Mouse (Mus musculus): ENCODE measurements around the gene Pltp. TPM values are rescaled to one million over a fixed set of nuclear protein-coding genes. Genes with fewer than 3 reads are reported as not detected.
A peak's percentile ranks its signal among the peaks of the same experiment; 100 is the strongest.

Gene Pltp
- 83.9 and 84.4 TPM in 2 replicates for polyA plus RNA-seq (2015; fragmentation: Nextera tagmentation; extraction: Ambion mirVana)

DNA sequence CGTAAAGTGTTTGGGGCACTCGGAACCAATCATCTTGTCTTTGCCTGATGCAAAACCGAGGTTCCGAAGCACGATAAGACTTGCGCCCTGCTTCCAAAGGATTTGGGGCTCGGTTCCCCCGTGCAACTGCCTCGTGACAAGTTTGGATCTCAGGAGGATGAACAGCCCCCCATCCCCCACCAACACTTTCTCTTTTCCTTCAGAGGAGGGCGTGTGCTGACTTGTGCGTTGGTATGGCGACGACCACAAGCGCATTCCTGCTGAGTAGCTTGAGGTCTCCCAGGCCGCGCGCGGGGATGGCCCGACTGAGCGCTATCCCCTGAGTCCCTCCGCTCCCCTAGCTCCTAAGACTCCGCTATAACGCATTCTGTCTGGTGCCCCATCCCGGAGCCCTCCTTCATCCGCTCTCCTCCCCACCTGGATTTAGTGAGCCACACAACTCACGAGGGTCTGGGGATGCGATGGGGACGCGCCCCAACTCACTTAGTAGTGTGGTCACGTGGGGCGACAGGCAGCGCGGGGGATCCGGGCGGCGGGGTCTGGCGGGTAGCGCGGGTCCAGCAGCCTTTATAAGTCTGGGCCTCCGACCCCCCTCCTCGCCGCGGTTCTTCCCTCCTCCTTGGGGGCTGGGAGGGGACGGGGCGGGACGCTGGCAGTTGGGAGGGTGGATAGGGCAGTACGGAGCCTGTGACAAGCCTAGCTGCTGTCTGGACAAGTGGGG, at the start of gene Pltp:
Pltp (minus strand) TSS at position 611 of the 721 bp plus-strand sequence.
- ATAC-seq: peak; percentile 74
- Histone ChIP-seq H3K9ac (ENCODE audit: low read depth, low read length) (peak within 1 kb of the TSS; percentile 62), H3K9me3 (replicated peaks; ENCODE audit: control insufficient read depth, low read length, poor library complexity, severe bottlenecking) (no peaks in the 10 kb centered on the region), H3K27ac (ENCODE audit: low read length) (peak within 1 kb of the TSS; percentile 38; the same call in 1 of the 2 replicates), H3K4me2 (ENCODE audit: low read length) (peak within 1 kb of the TSS; percentile 98), H3K27me3 (ENCODE audit: control insufficient read depth, insufficient read depth, low read depth, low read length) (peaks cover 9% of the 10 kb centered on the region), H3K4me1 (ENCODE audit: control insufficient read depth, insufficient read depth, low read length) (peaks cover 17% of the 10 kb centered on the region), H3K36me3 (ENCODE audit: control insufficient read depth, insufficient read depth, low read length) (no peaks in the 10 kb centered on the region), H3K4me3 (ENCODE audit: low read depth, low read length) (peak within 1 kb of the TSS; percentile 50)
- under 1% methylated on average over 32 of the region's 47 CpGs for WGBS

DNA sequence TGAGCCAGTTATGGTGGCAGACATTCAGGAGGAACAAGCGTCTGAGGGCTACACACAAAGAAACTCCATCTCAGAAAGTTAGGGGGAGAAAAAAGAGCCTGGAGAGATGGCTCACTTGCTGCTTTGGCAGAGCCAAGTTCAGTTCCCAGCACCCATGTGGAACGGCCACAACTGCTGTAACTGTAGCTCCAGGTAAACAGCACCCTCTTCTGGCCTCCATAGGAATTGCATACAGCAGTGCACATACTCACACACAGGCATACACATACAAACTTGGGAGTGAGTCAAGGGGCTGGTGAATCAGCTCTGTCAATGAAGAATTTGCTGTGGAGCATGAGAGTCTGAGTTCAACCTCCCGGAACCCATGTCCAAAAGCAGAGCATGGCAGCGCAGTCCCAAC, 48.6 kb upstream of the Pltp start:
- H3K9ac ChIP-seq (ENCODE audit: low read depth, low read length): no peak overlapping the region
- no peak overlapping the region for H3K4me2 ChIP-seq (ENCODE audit: low read length)
- ATAC-seq: no peak
- no peaks in the 10 kb centered on the region for H3K27me3 ChIP-seq (ENCODE audit: control insufficient read depth, insufficient read depth, low read depth, low read length)
- WGBS: 99% methylated on average over 4 of the region's 4 CpGs
- H3K36me3 ChIP-seq (ENCODE audit: control insufficient read depth, insufficient read depth, low read length): peaks cover 56% of the 10 kb centered on the region
- no peak overlapping the region for H3K27ac ChIP-seq (ENCODE audit: low read length)
- peaks cover 14% of the 10 kb centered on the region for H3K4me1 ChIP-seq (ENCODE audit: control insufficient read depth, insufficient read depth, low read length)
- no peaks in the 10 kb centered on the region for H3K9me3 ChIP-seq (replicated peaks; ENCODE audit: control insufficient read depth, low read length, poor library complexity, severe bottlenecking)
- no peak overlapping the region for H3K4me3 ChIP-seq (ENCODE audit: low read depth, low read length)

DNA sequence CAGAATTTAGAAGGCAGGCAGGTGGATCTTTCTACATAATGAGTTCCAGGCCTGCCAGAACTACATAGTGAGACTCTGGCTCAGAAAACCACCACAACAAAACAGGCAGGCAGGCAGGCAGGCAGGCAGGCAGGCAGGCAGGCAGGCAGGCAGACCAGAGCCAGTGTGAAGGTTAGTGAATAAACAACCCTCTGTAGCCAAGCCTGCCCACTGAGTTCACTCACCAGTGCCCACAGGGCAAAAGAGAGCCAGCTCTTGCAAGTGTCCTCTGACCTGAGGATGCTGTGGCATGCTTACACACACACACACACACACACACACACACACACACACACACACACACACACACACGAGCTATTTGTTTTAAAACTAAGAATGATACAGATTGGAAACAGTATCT, 46.0 kb upstream of the Pltp start:
- H3K27ac ChIP-seq (ENCODE audit: low read length): no peak overlapping the region
- no peaks in the 10 kb centered on the region for H3K27me3 ChIP-seq (ENCODE audit: control insufficient read depth, insufficient read depth, low read depth, low read length)
- WGBS: 82% methylated on average over 1 of the region's 1 CpGs
- H3K4me3 ChIP-seq (ENCODE audit: low read depth, low read length): no peak overlapping the region
- H3K9me3 ChIP-seq (replicated peaks; ENCODE audit: control insufficient read depth, low read length, poor library complexity, severe bottlenecking): no peaks in the 10 kb centered on the region
- H3K36me3 ChIP-seq (ENCODE audit: control insufficient read depth, insufficient read depth, low read length): peaks cover 80% of the 10 kb centered on the region
- H3K9ac ChIP-seq (ENCODE audit: low read depth, low read length): no peak overlapping the region
- H3K4me2 ChIP-seq (ENCODE audit: low read length): no peak overlapping the region
- H3K4me1 ChIP-seq (ENCODE audit: control insufficient read depth, insufficient read depth, low read length): no peaks in the 10 kb centered on the region
- ATAC-seq: no peak

DNA sequence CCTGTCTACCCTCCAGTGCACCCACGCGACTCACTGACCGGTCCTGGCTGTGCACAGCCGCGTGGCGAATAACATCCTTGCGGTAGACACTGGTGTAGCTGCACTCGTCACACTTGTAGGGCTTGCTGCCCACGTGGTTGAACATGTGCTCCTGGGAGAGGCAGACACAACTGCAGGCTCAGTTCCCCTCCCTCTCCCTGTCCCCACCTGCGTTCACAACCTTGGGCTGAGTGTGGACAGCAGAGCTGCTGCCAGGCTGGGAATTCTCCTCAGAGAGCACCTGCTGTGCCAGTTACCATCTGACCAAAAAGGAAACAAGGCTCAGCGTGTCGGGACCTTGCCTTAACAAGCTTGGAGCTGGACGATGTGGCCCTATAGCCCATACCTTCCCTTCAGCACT, 43.9 kb upstream of the Pltp start:
- H3K9ac ChIP-seq (ENCODE audit: low read depth, low read length): no peak overlapping the region
- H3K36me3 ChIP-seq (ENCODE audit: control insufficient read depth, insufficient read depth, low read length): peaks cover 75% of the 10 kb centered on the region
- WGBS: 90% methylated on average over 13 of the region's 13 CpGs
- H3K4me1 ChIP-seq (ENCODE audit: control insufficient read depth, insufficient read depth, low read length): no peaks in the 10 kb centered on the region
- no peak overlapping the region for H3K4me2 ChIP-seq (ENCODE audit: low read length)
- no peak overlapping the region for H3K4me3 ChIP-seq (ENCODE audit: low read depth, low read length)
- H3K27me3 ChIP-seq (ENCODE audit: control insufficient read depth, insufficient read depth, low read depth, low read length): no peaks in the 10 kb centered on the region
- no peak overlapping the region for H3K27ac ChIP-seq (ENCODE audit: low read length)
- no peak for ATAC-seq
- H3K9me3 ChIP-seq (replicated peaks; ENCODE audit: control insufficient read depth, low read length, poor library complexity, severe bottlenecking): no peaks in the 10 kb centered on the region

DNA sequence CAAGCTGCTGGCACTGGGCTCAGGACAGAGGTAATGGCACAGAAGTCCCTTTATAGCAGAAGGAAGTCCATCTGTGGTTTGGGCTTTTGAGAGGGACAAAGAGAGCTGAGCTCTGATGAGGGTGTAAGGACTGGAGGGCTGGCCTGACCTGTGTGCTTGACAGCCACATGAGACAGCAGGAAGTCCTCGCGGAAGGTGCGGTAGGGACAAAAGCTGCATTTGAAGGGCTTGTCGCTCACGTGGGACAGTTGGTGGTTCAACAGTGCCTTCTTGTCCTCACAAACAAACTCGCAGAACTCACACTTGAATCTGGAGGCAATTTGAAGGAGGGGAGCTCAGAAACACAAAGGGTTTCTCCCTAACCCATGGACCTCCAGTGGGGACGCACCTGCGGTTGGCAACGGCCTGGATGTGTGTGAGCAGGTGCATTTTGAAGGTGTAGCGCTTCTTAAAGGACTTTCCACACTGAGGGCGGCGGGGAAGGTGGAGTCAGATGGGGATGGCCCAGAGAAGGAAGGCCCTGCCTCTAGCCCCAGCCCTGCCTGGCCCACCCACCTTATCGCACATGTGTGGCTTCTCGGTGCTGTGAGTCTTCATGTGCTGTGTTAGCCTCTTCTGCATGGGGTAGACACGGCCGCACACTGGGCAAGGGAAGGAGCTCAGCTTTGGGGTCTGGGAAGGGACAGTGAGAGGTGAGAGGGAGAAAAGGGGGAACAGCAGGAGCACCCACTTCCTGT, 42.4 kb upstream of the Pltp start:
- H3K27ac ChIP-seq (ENCODE audit: low read length): no peak overlapping the region
- no peaks in the 10 kb centered on the region for H3K9me3 ChIP-seq (replicated peaks; ENCODE audit: control insufficient read depth, low read length, poor library complexity, severe bottlenecking)
- H3K4me3 ChIP-seq (ENCODE audit: low read depth, low read length): no peak overlapping the region
- no peak for ATAC-seq
- H3K4me2 ChIP-seq (ENCODE audit: low read length): no peak overlapping the region
- peaks cover 82% of the 10 kb centered on the region for H3K36me3 ChIP-seq (ENCODE audit: control insufficient read depth, insufficient read depth, low read length)
- H3K9ac ChIP-seq (ENCODE audit: low read depth, low read length): no peak overlapping the region
- H3K4me1 ChIP-seq (ENCODE audit: control insufficient read depth, insufficient read depth, low read length): no peaks in the 10 kb centered on the region
- no peaks in the 10 kb centered on the region for H3K27me3 ChIP-seq (ENCODE audit: control insufficient read depth, insufficient read depth, low read depth, low read length)
- WGBS: 92% methylated on average over 16 of the region's 16 CpGs

DNA sequence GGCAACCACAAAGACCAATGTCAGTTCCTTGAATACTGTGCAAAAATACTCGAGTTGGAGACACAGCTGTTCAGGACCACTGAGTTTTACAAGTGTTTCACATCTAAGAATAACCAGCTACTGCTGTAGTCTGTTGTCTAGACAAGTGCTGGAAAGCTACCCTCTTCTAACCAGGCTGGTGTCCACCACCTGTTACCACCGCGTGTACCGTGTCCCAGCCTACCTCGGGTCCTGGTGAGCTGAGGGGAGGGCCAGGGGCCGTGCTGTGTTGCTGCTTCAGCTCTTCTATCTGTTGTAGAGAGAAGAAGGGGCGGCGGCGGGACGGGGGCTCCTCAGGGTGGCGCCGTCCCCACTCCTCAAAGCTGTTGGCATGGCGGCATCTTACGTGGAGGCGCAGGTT, 41.5 kb upstream of the Pltp start:
- Histone ChIP-seq H3K27me3 (ENCODE audit: control insufficient read depth, insufficient read depth, low read depth, low read length) (no peaks in the 10 kb centered on the region), H3K27ac (ENCODE audit: low read length) (no peak overlapping the region), H3K4me1 (ENCODE audit: control insufficient read depth, insufficient read depth, low read length) (no peaks in the 10 kb centered on the region), H3K9ac (ENCODE audit: low read depth, low read length) (no peak overlapping the region), H3K36me3 (ENCODE audit: control insufficient read depth, insufficient read depth, low read length) (peaks cover 82% of the 10 kb centered on the region), H3K4me2 (ENCODE audit: low read length) (no peak overlapping the region), H3K4me3 (ENCODE audit: low read depth, low read length) (no peak overlapping the region), H3K9me3 (replicated peaks; ENCODE audit: control insufficient read depth, low read length, poor library complexity, severe bottlenecking) (no peaks in the 10 kb centered on the region)
- no peak for ATAC-seq
- 91% methylated on average over 15 of the region's 15 CpGs for WGBS

DNA sequence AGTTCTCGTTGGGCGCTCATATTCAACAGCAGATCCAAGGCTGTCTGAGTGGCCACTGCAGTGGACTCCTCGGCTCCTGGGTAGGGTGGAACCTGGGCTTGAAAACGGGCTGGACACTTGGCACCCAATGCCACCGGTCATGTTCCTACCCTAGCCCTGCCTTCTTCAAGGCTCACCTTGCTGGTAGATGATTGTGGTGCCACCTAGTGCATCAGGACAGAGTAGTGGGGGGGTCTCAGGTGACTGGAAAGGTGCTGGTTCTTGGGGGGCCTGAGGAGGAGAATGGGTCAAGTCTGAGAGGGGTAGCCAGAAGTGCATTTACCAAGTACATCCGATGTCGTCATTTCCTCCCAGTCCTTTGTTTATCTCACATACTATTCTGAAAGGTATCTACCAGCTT, 40.5 kb upstream of the Pltp start:
- WGBS: 97% methylated on average over 7 of the region's 7 CpGs

DNA sequence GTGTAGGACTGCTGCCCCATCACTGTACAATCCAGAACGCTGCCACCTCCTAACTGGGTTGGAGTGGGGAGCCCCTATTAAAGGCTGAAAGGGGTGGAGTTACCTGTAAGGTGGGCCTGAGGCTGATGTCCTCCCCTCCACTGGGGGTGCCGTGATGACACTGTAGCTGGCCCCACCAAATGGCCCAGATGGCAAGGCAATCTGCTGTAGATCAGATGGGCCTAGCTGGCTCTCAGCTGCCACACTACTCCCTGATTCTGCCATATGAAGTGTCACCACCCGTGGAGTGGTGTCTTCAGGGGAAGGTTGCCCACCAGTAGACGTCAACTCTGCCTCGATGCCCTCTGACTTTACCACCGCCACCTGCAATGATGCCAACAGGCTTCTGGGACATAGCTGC, 38.4 kb upstream of the Pltp start:
- no peak for ATAC-seq
- Histone ChIP-seq H3K36me3 (ENCODE audit: control insufficient read depth, insufficient read depth, low read length) (peaks cover 85% of the 10 kb centered on the region), H3K9ac (ENCODE audit: low read depth, low read length) (no peak overlapping the region), H3K4me2 (ENCODE audit: low read length) (no peak overlapping the region), H3K27ac (ENCODE audit: low read length) (no peak overlapping the region), H3K4me3 (ENCODE audit: low read depth, low read length) (no peak overlapping the region), H3K9me3 (replicated peaks; ENCODE audit: control insufficient read depth, low read length, poor library complexity, severe bottlenecking) (no peaks in the 10 kb centered on the region), H3K4me1 (ENCODE audit: control insufficient read depth, insufficient read depth, low read length) (no peaks in the 10 kb centered on the region), H3K27me3 (ENCODE audit: control insufficient read depth, insufficient read depth, low read depth, low read length) (no peaks in the 10 kb centered on the region)
- 98% methylated on average over 6 of the region's 6 CpGs for WGBS

More for the DNA sequence above, 40.5 kb upstream of the Pltp start:
- H3K27ac ChIP-seq (ENCODE audit: low read length): no peak overlapping the region
- no peak for ATAC-seq
- H3K9ac ChIP-seq (ENCODE audit: low read depth, low read length): no peak overlapping the region
- no peaks in the 10 kb centered on the region for H3K4me1 ChIP-seq (ENCODE audit: control insufficient read depth, insufficient read depth, low read length)
- H3K4me2 ChIP-seq (ENCODE audit: low read length): no peak overlapping the region
- no peak overlapping the region for H3K4me3 ChIP-seq (ENCODE audit: low read depth, low read length)
- H3K27me3 ChIP-seq (ENCODE audit: control insufficient read depth, insufficient read depth, low read depth, low read length): no peaks in the 10 kb centered on the region
- no peaks in the 10 kb centered on the region for H3K9me3 ChIP-seq (replicated peaks; ENCODE audit: control insufficient read depth, low read length, poor library complexity, severe bottlenecking)
- peaks cover 86% of the 10 kb centered on the region for H3K36me3 ChIP-seq (ENCODE audit: control insufficient read depth, insufficient read depth, low read length)

DNA sequence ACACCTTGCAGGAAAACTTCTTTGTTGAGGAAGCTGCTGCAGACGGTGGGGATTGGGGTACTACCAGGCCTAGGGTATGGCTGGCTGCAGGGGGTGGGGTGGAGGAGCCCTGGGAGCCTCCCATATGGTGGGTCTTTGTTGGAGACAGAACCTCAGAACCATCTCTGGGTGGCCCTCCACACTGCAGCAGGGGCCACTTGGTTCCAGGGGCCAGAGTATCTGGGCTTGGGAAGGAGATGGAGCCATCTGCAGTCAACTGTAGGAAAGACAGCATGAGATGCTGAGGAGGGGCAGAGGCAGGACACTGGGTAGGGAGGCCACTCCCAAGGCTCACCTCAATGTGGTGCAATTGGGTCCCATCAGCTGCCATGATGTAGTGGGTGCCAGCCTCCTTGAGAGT, 37.1 kb upstream of the Pltp start:
- WGBS: 79% methylated on average over 1 of the region's 1 CpGs
- H3K27me3 ChIP-seq (ENCODE audit: control insufficient read depth, insufficient read depth, low read depth, low read length): no peaks in the 10 kb centered on the region
- H3K9ac ChIP-seq (ENCODE audit: low read depth, low read length): no peak overlapping the region
- peaks cover 84% of the 10 kb centered on the region for H3K36me3 ChIP-seq (ENCODE audit: control insufficient read depth, insufficient read depth, low read length)
- H3K4me1 ChIP-seq (ENCODE audit: control insufficient read depth, insufficient read depth, low read length): no peaks in the 10 kb centered on the region
- no peaks in the 10 kb centered on the region for H3K9me3 ChIP-seq (replicated peaks; ENCODE audit: control insufficient read depth, low read length, poor library complexity, severe bottlenecking)
- no peak overlapping the region for H3K4me3 ChIP-seq (ENCODE audit: low read depth, low read length)
- H3K27ac ChIP-seq (ENCODE audit: low read length): no peak overlapping the region
- no peak for ATAC-seq
- no peak overlapping the region for H3K4me2 ChIP-seq (ENCODE audit: low read length)
